7 mouse cellular contexts compared by ENCODE assay signal in genomic region chr11:74522487-74523209, GRCm38 (mm10).
DNase-seq lines count a peak whose midpoint lies in the region; ATAC-seq and TF ChIP-seq lines count a peak whose summit lies in the region.

No protein-coding gene starts in this region.

- H3K79me2 ChIP-seq in liver, adult 2 months (ENCODE audit: control insufficient read depth, insufficient read depth, low read length): no peaks in the 10 kb centered on the region

- H3K4me1 ChIP-seq in cerebellum, adult 2 months (ENCODE audit: control insufficient read depth, insufficient read depth, low read length): peaks cover 9% of the 10 kb centered on the region
- peaks cover 8% of the 10 kb centered on the region for H3K4me1 ChIP-seq in intestine, embryonic 14.5 days (replicated peaks; ENCODE audit: control insufficient read depth, insufficient read depth, low read length)
- no peaks in the 10 kb centered on the region for H3K4me1 ChIP-seq in liver, adult 2 months (ENCODE audit: control insufficient read depth, insufficient read depth, low read length)
- peaks cover 5% of the 10 kb centered on the region for H3K4me1 ChIP-seq in midbrain, postnatal 0 days (ENCODE audit: insufficient read depth, low read length)
- H3K4me1 ChIP-seq in stomach, embryonic 15.5 days: peaks cover 31% of the 10 kb centered on the region

- peak; percentile 70 for DNase-seq in R1 (ENCODE audit: low read depth, low spot score)
- peak; percentile 56 to 67 for DNase-seq in cerebellum, adult 2 months
- DNase-seq in gastrocnemius, adult 8-10 months (ENCODE audit: low spot score in 2 of 2): peak; percentile 33 to 48
- peak; percentile 90 for DNase-seq in intestine, embryonic 14.5 days (ENCODE audit: low spot score)
- DNase-seq in liver, adult 2 months (ENCODE audit: extremely low read depth, low read depth, low spot score): no peak
- DNase-seq in midbrain, postnatal 0 days (ENCODE audit: low spot score): no peak

- no peak overlapping the region for H3K27ac ChIP-seq in cerebellum, adult 2 months (ENCODE audit: insufficient read depth, low read length)
- peak overlapping the region; percentile 47; the same call in 1 of the 2 replicates for H3K27ac ChIP-seq in intestine, embryonic 14.5 days (ENCODE audit: low read depth)
- no peak overlapping the region for H3K27ac ChIP-seq in liver, adult 2 months (replicated peaks; ENCODE audit: insufficient read depth, low read depth, low read length)
- H3K27ac ChIP-seq in midbrain, postnatal 0 days (ENCODE audit: low read depth, low read length): no peak overlapping the region
- H3K27ac ChIP-seq in stomach, embryonic 15.5 days: peak overlapping the region; percentile 73

- no peak for TF ChIP-seq CTCF in cerebellum, adult 2 months (IDR thresholded peaks at IDR 0.05; ENCODE audit: borderline replicate concordance, insufficient read depth, low read depth, low read length)
- TF ChIP-seq CTCF in liver, adult 2 months (IDR thresholded peaks at IDR 0.05; ENCODE audit: low read depth, low read length): no peak
- no peak for TF ChIP-seq CTCF in midbrain, postnatal 0 days (IDR thresholded peaks at IDR 0.05)

- peak; percentile 83 for ATAC-seq in intestine, embryonic 14.5 days (replicated peaks; ENCODE audit: low FRiP score, low TSS enrichment, low read depth)
- ATAC-seq in midbrain, postnatal 0 days (ENCODE audit: low FRiP score): peak; percentile 47
- ATAC-seq in stomach, embryonic 15.5 days (ENCODE audit: insufficient read depth, low FRiP score, low read depth): peak; percentile 86

- no peak for TF ChIP-seq POLR2A in cerebellum, adult 2 months (IDR thresholded peaks at IDR 0.05; ENCODE audit: borderline replicate concordance, insufficient read depth, low read length)
- no peak for TF ChIP-seq POLR2A in liver, adult 2 months (IDR thresholded peaks at IDR 0.05; ENCODE audit: extremely low read depth, insufficient read depth, low read length)

- peak overlapping the region; percentile 91 for H3K4me2 ChIP-seq in intestine, embryonic 14.5 days (ENCODE audit: low read length)
- H3K4me2 ChIP-seq in midbrain, postnatal 0 days (ENCODE audit: low read depth, low read length, poor library complexity, severe bottlenecking): peak overlapping the region; percentile 97
- peak overlapping the region; percentile 93 for H3K4me2 ChIP-seq in stomach, embryonic 15.5 days

- 2% methylated on average over 80 of the region's 87 CpGs for WGBS in cerebellum, adult 2 months
- 1% methylated on average over 87 of the region's 87 CpGs for WGBS in intestine, embryonic 14.5 days
- 1% methylated on average over 72 of the region's 87 CpGs for WGBS in liver, adult 2 months
- WGBS in midbrain, postnatal 0 days: under 1% methylated on average over 55 of the region's 87 CpGs
- WGBS in stomach, embryonic 15.5 days: under 1% methylated on average over 82 of the region's 87 CpGs

- H3K9ac ChIP-seq in intestine, embryonic 14.5 days (ENCODE audit: low read length): peak overlapping the region; percentile 54
- 0 out of 2 replicates have a peak overlapping the region, but pooled peaks have one; percentile 8 for H3K9ac ChIP-seq in liver, adult 2 months (ENCODE audit: low read depth, low read length)
- H3K9ac ChIP-seq in midbrain, postnatal 0 days (replicated peaks; ENCODE audit: low read length, poor library complexity, severe bottlenecking): peak overlapping the region; percentile 50
- H3K9ac ChIP-seq in stomach, embryonic 15.5 days: peak overlapping the region; percentile 61

- H3K9me3 ChIP-seq in intestine, embryonic 14.5 days (ENCODE audit: control insufficient read depth, low read length): no peaks in the 10 kb centered on the region
- no peaks in the 10 kb centered on the region for H3K9me3 ChIP-seq in midbrain, postnatal 0 days (ENCODE audit: low read length)
- no peaks in the 10 kb centered on the region for H3K9me3 ChIP-seq in stomach, embryonic 15.5 days

- no peaks in the 10 kb centered on the region for H3K27me3 ChIP-seq in cerebellum, adult 2 months (ENCODE audit: control insufficient read depth, insufficient read depth, low read length)
- peaks cover 36% of the 10 kb centered on the region for H3K27me3 ChIP-seq in intestine, embryonic 14.5 days (replicated peaks; ENCODE audit: control insufficient read depth, insufficient read depth, low read length)
- peaks cover 4% of the 10 kb centered on the region; the same call in 1 of the 2 replicates for H3K27me3 ChIP-seq in liver, adult 2 months (ENCODE audit: control insufficient read depth, insufficient read depth, low read length)
- H3K27me3 ChIP-seq in midbrain, postnatal 0 days (ENCODE audit: insufficient read depth, low read length): 0 out of 2 replicates have a peak, but pooled peaks cover 6% of the 10 kb centered on the region
- H3K27me3 ChIP-seq in stomach, embryonic 15.5 days (replicated peaks): peaks cover 17% of the 10 kb centered on the region

- H3K4me3 ChIP-seq in cerebellum, adult 2 months (replicated peaks; ENCODE audit: insufficient read depth, low read depth, low read length): peak overlapping the region; percentile 93
- peak overlapping the region; percentile 63 for H3K4me3 ChIP-seq in intestine, embryonic 14.5 days (ENCODE audit: low read depth, low read length)
- H3K4me3 ChIP-seq in liver, adult 2 months (ENCODE audit: insufficient read depth, low read depth, low read length): peak overlapping the region; percentile 53
- H3K4me3 ChIP-seq in midbrain, postnatal 0 days (ENCODE audit: low read depth, low read length): peak overlapping the region; percentile 66
- peak overlapping the region; percentile 60 for H3K4me3 ChIP-seq in stomach, embryonic 15.5 days (replicated peaks)

- H3K36me3 ChIP-seq in intestine, embryonic 14.5 days (ENCODE audit: control insufficient read depth, insufficient read depth, low read length): no peaks in the 10 kb centered on the region
- no peaks in the 10 kb centered on the region for H3K36me3 ChIP-seq in liver, adult 2 months (ENCODE audit: control insufficient read depth, insufficient read depth, low read length)
- no peaks in the 10 kb centered on the region for H3K36me3 ChIP-seq in midbrain, postnatal 0 days (ENCODE audit: insufficient read depth, low read length)
- no peaks in the 10 kb centered on the region for H3K36me3 ChIP-seq in stomach, embryonic 15.5 days

Comparison
In these comparisons a context has a peak if more than half of its experiments do, and no peak if none do; other contexts are left out.
1. DNase-seq: peak in R1 (single experiment), cerebellum, adult 2 months (2 of 2), gastrocnemius, adult 8-10 months (2 of 2) and intestine, embryonic 14.5 days (single experiment); none in liver, adult 2 months (single experiment) and midbrain, postnatal 0 days (single experiment).
2. H3K27ac ChIP-seq: peak in intestine, embryonic 14.5 days (single experiment) and stomach, embryonic 15.5 days (single experiment); none in cerebellum, adult 2 months (single experiment), liver, adult 2 months (single experiment) and midbrain, postnatal 0 days (single experiment).
3. H3K9ac ChIP-seq: peak in every context shown above with its lines; median percentile 61 in stomach, embryonic 15.5 days; 54 in intestine, embryonic 14.5 days; 50 in midbrain, postnatal 0 days; 8 in liver, adult 2 months.
4. Peak in every context shown above with its lines, with median percentiles within 50 percentile points of each other: H3K4me3 ChIP-seq, ATAC-seq and H3K4me2 ChIP-seq.